Mouse (Mus musculus) E14TG2a.4 (cell line): ENCODE data around the gene Ube2e1.

Source experiments
- CTCF ChIP-seq: conservative IDR thresholded peaks from 2 replicates; pipeline ENCODE4 v1.5.1; 2014; ENCODE audit warnings: low read length
- NANOG ChIP-seq: IDR thresholded peaks from 2 replicates; pipeline ENCODE4 v1.6.1; 2014; ENCODE audit warnings: borderline replicate concordance, low read length, mixed read lengths
- POU5F1 ChIP-seq: IDR thresholded peaks from 2 replicates; pipeline ENCODE4 v1.6.1; 2014; ENCODE audit warnings: low read length, borderline replicate concordance

- TF ChIP-seq CTCF, result no peak
- TF ChIP-seq POU5F1, result no peak
- TF ChIP-seq NANOG, result no peak
These were observed 68.2 kb downstream of the Ube2e1 start for GRCm38 (mm10) chr14:18263427-18263826.
